Mouse (Mus musculus) myocyte (in vitro differentiated cells): ENCODE results near the gene Ryr2. TPM values are rescaled to one million over a fixed set of nuclear protein-coding genes. Genes with fewer than 3 reads are reported as not detected.

Experiments
- H3K27me3 ChIP-seq: one replicate; pipeline ENCODE4 v1.6.1; 2011; ENCODE audit not compliant: control insufficient read depth, insufficient read depth, insufficient read length
- H3K36me3 ChIP-seq: one replicate; pipeline ENCODE4 v1.6.1; 2011; ENCODE audit not compliant: control insufficient read depth, insufficient read depth
- H3K4me2 ChIP-seq: one replicate; pipeline ENCODE4 v1.6.1; 2011; ENCODE audit warnings: low read depth, control low read depth
- H3K4me3 ChIP-seq: one replicate; pipeline ENCODE4 v1.5.1; 2011; ENCODE audit warnings: mild to moderate bottlenecking, control low read depth, moderate library complexity
- H3K79me2 ChIP-seq: one replicate; pipeline ENCODE4 v1.6.1; 2011; ENCODE audit not compliant: control insufficient read depth, insufficient read depth
- H3ac ChIP-seq: one replicate; pipeline ENCODE4 v1.6.1; 2011; ENCODE audit not compliant: control insufficient read depth, insufficient read length
- CEBPB ChIP-seq: IDR thresholded peaks from 2 replicates; pipeline ENCODE4 v1.6.1; 2011; ENCODE audit warnings: mild to moderate bottlenecking, moderate library complexity; ENCODE audit not compliant: poor library complexity, insufficient read depth, severe bottlenecking
- E2F4 ChIP-seq: IDR thresholded peaks from one replicate; pipeline ENCODE4 v1.6.1; 2011; ENCODE audit warnings: mild to moderate bottlenecking, control low read depth, moderate library complexity; ENCODE audit not compliant: insufficient read depth
- MAX ChIP-seq: IDR thresholded peaks from one replicate; pipeline ENCODE4 v1.6.1; 2011; ENCODE audit warnings: low read depth, mild to moderate bottlenecking, control low read depth
- MYOD1 ChIP-seq, 3 experiments: IDR thresholded peaks; one replicate each; pipeline ENCODE4 v1.6.1; 2011; ENCODE audit warnings: control low read depth in 2 of 3, low read depth in 2 of 3, mild to moderate bottlenecking in 2 of 3, moderate library complexity in 1 of 3; ENCODE audit not compliant: insufficient read length in 2 of 3, control insufficient read depth in 1 of 3
- MYOG ChIP-seq, 3 experiments: IDR thresholded peaks; one replicate each; pipeline ENCODE4 v1.6.1; 2011; ENCODE audit warnings: control low read depth in 2 of 3, low read depth in 2 of 3, mild to moderate bottlenecking in 2 of 3; ENCODE audit not compliant: insufficient read length in 2 of 3, control insufficient read depth in 1 of 3, insufficient read depth in 1 of 3
- POLR2A ChIP-seq: IDR thresholded peaks from one replicate; pipeline ENCODE4 v1.6.1; 2011; ENCODE audit warnings: low read depth, mild to moderate bottlenecking, control low read depth, moderate library complexity; ENCODE audit not compliant: insufficient read length
- POLR2AphosphoS2 ChIP-seq: IDR thresholded peaks from one replicate; pipeline ENCODE4 v1.6.1; 2011; ENCODE audit warnings: low read depth, control low read depth; ENCODE audit not compliant: insufficient read length
- REST ChIP-seq: IDR thresholded peaks from one replicate; pipeline ENCODE4 v1.6.1; 2011; ENCODE audit warnings: mild to moderate bottlenecking, control low read depth, moderate library complexity; ENCODE audit not compliant: insufficient read depth, insufficient read length
- SRF ChIP-seq: IDR thresholded peaks from one replicate; pipeline ENCODE4 v1.6.1; 2011; ENCODE audit warnings: low read depth; ENCODE audit not compliant: control insufficient read depth, insufficient read length
- TCF12 ChIP-seq: IDR thresholded peaks from one replicate; pipeline ENCODE4 v1.6.1; 2011; ENCODE audit warnings: mild to moderate bottlenecking, control low read depth; ENCODE audit not compliant: poor library complexity, insufficient read depth, severe bottlenecking
- TCF3 ChIP-seq: IDR thresholded peaks from one replicate; pipeline ENCODE4 v1.6.1; 2011; ENCODE audit warnings: low read depth, control low read depth; ENCODE audit not compliant: insufficient read length
- USF1 ChIP-seq: IDR thresholded peaks from one replicate; pipeline ENCODE4 v1.6.1; 2011; ENCODE audit warnings: low read depth, mild to moderate bottlenecking, control low read depth, moderate library complexity
- polyA plus RNA-seq: library from polyadenylated mRNA; unstranded; fragments of >200 nt; fragmentation: generic; extraction: Trizol; gene quantifications from one replicate; pipeline ENCODE4 v1.2.1, GENCODE M21; 2012; ENCODE audit warnings: missing spikeins

The Ryr2 gene
- polyA plus RNA-seq, 1 experiment, result not detected

DNA sequence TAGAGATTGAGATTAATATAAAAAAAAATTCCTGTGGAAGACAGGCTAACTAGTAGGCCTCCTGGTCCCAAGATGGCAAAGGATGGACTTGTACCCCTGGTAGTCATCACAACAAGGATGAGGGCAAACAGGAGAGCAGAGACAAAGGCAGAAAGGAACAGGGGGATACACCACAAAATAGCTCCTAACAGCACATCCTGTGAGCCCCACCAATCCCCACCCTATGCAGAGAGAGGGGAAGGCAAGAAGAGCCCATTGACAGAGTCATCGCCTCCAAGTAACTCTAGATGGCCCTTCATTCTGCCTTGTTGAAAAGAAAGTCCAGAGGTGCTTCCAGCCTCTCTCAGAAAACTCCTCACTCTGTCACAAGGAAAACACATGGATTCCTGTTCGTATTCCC, 586.0 kb downstream of the Ryr2 start:
- Histone ChIP-seq H3K36me3 (no peaks in the 10 kb centered on the region), H3K4me3 (no peak overlapping the region), H3K4me2 (no peak overlapping the region), H3K79me2 (no peaks in the 10 kb centered on the region), H3ac (no peak overlapping the region), H3K27me3 (no peaks in the 10 kb centered on the region)
- no peak for TF ChIP-seq CEBPB
- TF ChIP-seq E2F4, result no peak

DNA sequence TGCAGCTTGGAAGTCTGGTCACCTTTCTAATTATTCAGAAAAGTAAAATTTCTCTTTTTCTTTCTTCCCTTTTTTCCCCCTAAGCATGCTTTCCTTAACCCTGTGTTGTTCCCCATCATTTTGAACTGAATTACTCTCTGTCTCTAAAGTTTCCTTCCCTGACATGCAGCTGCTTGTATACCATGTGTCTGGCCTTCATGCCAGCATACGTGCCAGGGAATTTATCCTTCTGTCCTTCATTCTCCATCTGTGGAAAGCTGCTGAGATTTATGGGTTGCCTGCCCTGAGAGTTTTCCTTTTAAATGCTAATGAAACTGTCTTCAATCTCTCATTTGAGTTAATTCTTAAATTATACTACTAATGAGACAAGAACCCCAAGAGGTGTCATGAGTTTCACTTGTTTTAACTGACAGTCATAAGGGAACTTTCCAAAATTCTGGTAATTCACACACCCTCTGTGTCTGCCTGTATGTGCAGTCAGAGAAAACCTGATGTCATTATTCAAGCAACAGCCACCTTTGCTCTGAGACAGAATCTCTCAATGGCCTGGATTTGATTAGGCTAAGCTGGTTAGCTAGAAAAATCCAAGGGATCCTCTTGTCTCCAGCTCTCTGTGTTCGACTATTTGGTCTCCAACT, 595.1 kb downstream of the Ryr2 start:
- Histone ChIP-seq H3K79me2 (no peaks in the 10 kb centered on the region), H3K4me2 (no peak overlapping the region), H3K27me3 (no peaks in the 10 kb centered on the region), H3K36me3 (no peaks in the 10 kb centered on the region), H3ac (no peak overlapping the region), H3K4me3 (no peak overlapping the region)
- TF ChIP-seq POLR2A (no peak), MAX (no peak), MYOD1 (IDR thresholded peaks at IDR 0.05; ENCODE audit: control insufficient read depth in 1 of 3, insufficient read length in 2 of 3, low read depth in 2 of 3) (no peak), USF1 (no peak), E2F4 (no peak), REST (no peak), TCF12 (no peak), CEBPB (no peak), SRF (no peak), POLR2AphosphoS2 (no peak), TCF3 (no peak), MYOG (IDR thresholded peaks at IDR 0.05; ENCODE audit: control insufficient read depth in 1 of 3, insufficient read depth in 1 of 3, insufficient read length in 2 of 3, low read depth in 2 of 3) (no peak)

Other genes with a start within 250 kb of the Ryr2 start
- gene Mtr, start 151.2 kb upstream of the Ryr2 start, polyA plus RNA-seq, result 8.4 TPM
- 147 TPM for gene Actn2, start 233.8 kb upstream of the Ryr2 start, polyA plus RNA-seq